In the genomic region with DNA sequence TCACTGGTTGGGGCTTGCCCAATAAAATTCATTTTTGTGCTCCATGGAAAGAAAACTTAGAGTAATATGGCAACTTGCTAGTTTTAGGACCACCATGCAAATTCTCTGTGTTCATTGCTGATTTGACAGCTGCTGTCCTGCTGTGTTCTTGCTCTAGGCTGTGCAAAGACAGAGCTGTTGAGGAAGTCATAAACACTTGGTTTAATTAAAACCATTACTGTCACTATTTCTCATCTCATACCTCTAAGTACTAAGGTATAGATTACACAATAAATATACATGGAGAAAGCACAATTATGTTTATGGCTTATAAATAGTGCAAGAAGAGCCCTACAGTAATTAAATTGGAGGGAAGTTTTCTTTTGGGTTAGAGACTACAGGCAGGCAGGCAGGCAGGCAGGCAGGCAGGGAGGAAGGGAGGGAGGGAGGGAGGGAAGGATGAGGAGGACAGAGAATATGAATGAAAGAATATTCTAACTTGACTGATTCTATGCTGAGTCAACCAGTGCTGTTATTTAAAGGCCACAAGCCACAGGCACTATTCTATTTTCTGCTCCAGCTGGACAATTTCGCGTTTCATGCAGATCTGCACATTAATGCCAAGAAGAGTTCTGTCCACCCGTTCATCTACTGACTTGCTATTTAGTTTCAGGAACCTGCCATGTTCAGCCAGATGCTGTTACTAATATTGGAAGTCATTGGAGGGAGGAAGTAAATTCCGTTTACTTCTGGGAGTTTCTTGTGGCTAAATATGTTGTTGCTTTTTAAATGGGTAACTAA, we compare ENCODE assay signal across 18 mouse cellular contexts.
A peak's percentile ranks its signal among the peaks of the same experiment; 100 is the strongest.
DNase-seq lines count a peak whose midpoint lies in the region; ATAC-seq lines count a peak whose summit lies in the region.
"Had no signal": no experiment of that assay in that cellular context is flagged by ENCODE, and none has a peak within 500 bp of the region (broad histone marks: within the 10 kb centered on the region; RNA-seq: fewer than 3 reads in every experiment).

No protein-coding gene starts in this region.

- intact Hi-C loops in left cerebral cortex, postnatal 4 days (cut with DNase I): no loop called here

- H3K4me1 ChIP-seq in neural tube, embryonic 13.5 days (replicated peaks): peaks cover 24% of the 10 kb centered on the region
- H3K4me1 ChIP-seq in forebrain, embryonic 16.5 days (replicated peaks; ENCODE audit: control insufficient read depth, insufficient read depth, low read length): no peaks in the 10 kb centered on the region
- H3K4me1 ChIP-seq: limb, embryonic 15.5 days; midbrain, embryonic 12.5 days had no signal

- peak; percentile 1 to 36 for DNase-seq in frontal cortex, adult 2 months (ENCODE audit: extremely low spot score in 1 of 2, low spot score in 1 of 2)
- no peak for DNase-seq in frontal cortex, postnatal 14 days (ENCODE audit: low spot score in 2 of 2)
- DNase-seq in left cerebral cortex, adult 11 months (ENCODE audit: low spot score): peak; percentile 0
- no peak for DNase-seq in left cerebral cortex, postnatal 4 days
- DNase-seq in forelimb bud, embryonic 11.5 days (ENCODE audit: low read depth, low spot score): peak; percentile 37
- no peak for DNase-seq in kidney, postnatal 25 days
- DNase-seq: B cell, adult 2 months; cerebellum, adult 11-12 months; cerebellum, postnatal 36 days; heart, adult 2 months; kidney, adult 18-20 months; liver, postnatal 0 days had no signal

- peak; percentile 85 for ATAC-seq in neural tube, embryonic 13.5 days (ENCODE audit: low read depth)
- ATAC-seq in forebrain, embryonic 16.5 days: no peak
- ATAC-seq: forebrain, embryonic 13.5 days; hindbrain, embryonic 16.5 days; liver, postnatal 0 days had no signal

- no peaks in the 10 kb centered on the region for H3K9me3 ChIP-seq in neural tube, embryonic 13.5 days
- peaks cover 2% of the 10 kb centered on the region; the same call in 1 of the 2 replicates for H3K9me3 ChIP-seq in forebrain, embryonic 16.5 days (ENCODE audit: control insufficient read depth, low read length)
- H3K9me3 ChIP-seq: forebrain, embryonic 13.5 days; limb, embryonic 15.5 days had no signal

- H3K36me3 ChIP-seq in neural tube, embryonic 13.5 days: no peaks in the 10 kb centered on the region
- H3K36me3 ChIP-seq in forebrain, embryonic 16.5 days (ENCODE audit: control insufficient read depth, insufficient read depth): no peaks in the 10 kb centered on the region
- H3K36me3 ChIP-seq: limb, embryonic 15.5 days; midbrain, embryonic 12.5 days had no signal

- H3K27ac ChIP-seq in neural tube, embryonic 13.5 days (replicated peaks): no peak overlapping the region; the same call in 1 of the 2 replicates
- no peak overlapping the region for H3K27ac ChIP-seq in forebrain, embryonic 16.5 days (ENCODE audit: low read length)
- H3K27ac ChIP-seq: forebrain, embryonic 13.5 days; heart, adult 2 months; limb, embryonic 15.5 days; midbrain, embryonic 12.5 days had no signal

- H3K4me3 ChIP-seq in neural tube, embryonic 13.5 days: no peak overlapping the region
- H3K4me3 ChIP-seq in forebrain, embryonic 16.5 days (replicated peaks; ENCODE audit: low read length): no peak overlapping the region
- H3K4me3 ChIP-seq: forebrain, embryonic 13.5 days; heart, adult 2 months; limb, embryonic 15.5 days; midbrain, embryonic 12.5 days had no signal

- WGBS in neural tube, embryonic 13.5 days: 39% methylated on average over 4 of the region's 4 CpGs
- 82% methylated on average over 4 of the region's 4 CpGs for WGBS in forebrain, embryonic 16.5 days

- no peak overlapping the region for H3K9ac ChIP-seq in neural tube, embryonic 13.5 days
- H3K9ac ChIP-seq in forebrain, embryonic 16.5 days (replicated peaks; ENCODE audit: low read depth, low read length): no peak overlapping the region
- H3K9ac ChIP-seq: forebrain, embryonic 13.5 days; limb, embryonic 15.5 days; liver, postnatal 0 days; midbrain, embryonic 12.5 days had no signal

- H3K4me2 ChIP-seq in neural tube, embryonic 13.5 days: no peak overlapping the region
- H3K4me2 ChIP-seq in forebrain, embryonic 16.5 days (ENCODE audit: low read length): no peak overlapping the region
- H3K4me2 ChIP-seq: forebrain, embryonic 13.5 days; limb, embryonic 15.5 days; midbrain, embryonic 12.5 days had no signal

- H3K27me3 ChIP-seq in neural tube, embryonic 13.5 days: no peaks in the 10 kb centered on the region
- no peaks in the 10 kb centered on the region for H3K27me3 ChIP-seq in forebrain, embryonic 16.5 days (replicated peaks; ENCODE audit: control insufficient read depth, insufficient read depth, low read length)
- H3K27me3 ChIP-seq: forebrain, embryonic 13.5 days; limb, embryonic 15.5 days; midbrain, embryonic 12.5 days had no signal

Comparison
In these comparisons a context has a peak if more than half of its experiments do, and no peak if none do; other contexts are left out.
1. DNase-seq: peak in frontal cortex, adult 2 months (2 of 2), left cerebral cortex, adult 11 months (single experiment) and forelimb bud, embryonic 11.5 days (single experiment); none in frontal cortex, postnatal 14 days (0 of 2), left cerebral cortex, postnatal 4 days (single experiment) and kidney, postnatal 25 days (0 of 2).